Mouse (Mus musculus) forebrain, postnatal 0 days (tissue): ENCODE measurements around the gene Th. TPM values are rescaled to one million over a fixed set of nuclear protein-coding genes. Genes with fewer than 3 reads are reported as not detected.
A peak's percentile ranks its signal among the peaks of the same experiment; 100 is the strongest.

Experiments used
- ATAC-seq: fragments of 200-750 bp; cut with Nextera tagmentation; 2 replicates; pipeline ENCODE4 v1.8.0; 2017; ENCODE audit warnings: mild to moderate bottlenecking, moderate library complexity
- DNase-seq: peaks from one replicate; pipeline ENCODE4 v3.0.0-alpha.2; 2015
- H3K27ac ChIP-seq: fragments of 300-500 bp; sonication (generic); 2 replicates; pipeline ENCODE4 v1.5.1; 2014; ENCODE audit warnings: low read depth, mild to moderate bottlenecking, antibody characterized with exemption, low read length, moderate library complexity, mixed read lengths
- H3K27me3 ChIP-seq: fragments of 300-500 bp; sonication (generic); 2 replicates; pipeline ENCODE4 v1.6.1; 2014; ENCODE audit warnings: mild to moderate bottlenecking, low read length, mixed read lengths; ENCODE audit not compliant: insufficient read depth
- H3K36me3 ChIP-seq: fragments of 300-500 bp; sonication (generic); 2 replicates; pipeline ENCODE4 v1.6.1; 2014; ENCODE audit warnings: mild to moderate bottlenecking, moderate library complexity; ENCODE audit not compliant: insufficient read depth
- H3K4me1 ChIP-seq: fragments of 300-500 bp; sonication (generic); 2 replicates; pipeline ENCODE4 v1.6.1; 2014; ENCODE audit warnings: antibody characterized with exemption; ENCODE audit not compliant: insufficient read depth
- H3K4me2 ChIP-seq: fragments of 300-500 bp; sonication (generic); 2 replicates; pipeline ENCODE4 v1.6.1; 2014; ENCODE audit warnings: low read depth, mild to moderate bottlenecking, moderate library complexity
- H3K4me3 ChIP-seq: fragments of 300-500 bp; sonication (generic); 2 replicates; pipeline ENCODE4 v1.5.1; 2014; ENCODE audit warnings: low read depth, low read length, mixed read lengths
- H3K9ac ChIP-seq: fragments of 300-500 bp; sonication (generic); 2 replicates; pipeline ENCODE4 v1.6.1; 2014; ENCODE audit warnings: mild to moderate bottlenecking
- H3K9me3 ChIP-seq: fragments of 300-500 bp; sonication (generic); 2 replicates; pipeline ENCODE4 v1.6.1; 2016; ENCODE audit warnings: low read length
- CTCF ChIP-seq: sonication (generic); IDR thresholded peaks from 2 replicates; pipeline ENCODE4 v1.5.1; 2016; ENCODE audit warnings: antibody characterized with exemption, control low read depth, low read depth
- WGBS: fragments of 180-500 bp; shearing (Covaris S2); extraction: QIAGEN DNeasy Blood & Tissue Kit; methylation state at CpG from one replicate; pipeline ENCODE4 v1.1.7; 2014; 5-methylcytosine and 5-hydroxymethylcytosine counted together
- polyA plus RNA-seq: library from polyadenylated mRNA; unstranded; fragments of >200 nt; fragmentation: Nextera tagmentation; extraction: Ambion mirVana; gene quantifications from 2 replicates; pipeline ENCODE4 v1.2.1, GENCODE M21; 2015
- total RNA-seq: library from RNA; depleted of rRNA; stranded (reverse); fragments of >200 nt; gene quantifications from 2 replicates; pipeline ENCODE4 v1.2.3, GENCODE M21; 2014; rRNA removed

Th gene
- total RNA-seq (7.9 and 15.6 TPM in 2 replicates), polyA plus RNA-seq (7.9 and 8.9 TPM in 2 replicates)

- H3K4me2 ChIP-seq: no peak within 1 kb of the TSS
- H3K4me1 ChIP-seq: no peaks in the 10 kb centered on the region
- H3K36me3 ChIP-seq: no peaks in the 10 kb centered on the region
- no peak within 1 kb of the TSS for H3K9ac ChIP-seq
- no peak for TF ChIP-seq CTCF
- no peaks in the 10 kb centered on the region for H3K9me3 ChIP-seq
- no peak within 1 kb of the TSS for H3K4me3 ChIP-seq
- ATAC-seq (no peak), DNase-seq (no peak)
- H3K27me3 ChIP-seq: no peaks in the 10 kb centered on the region
- WGBS: 84% methylated on average over 3 of the region's 3 CpGs
- H3K27ac ChIP-seq: no peak within 1 kb of the TSS
Measured at GRCm38 (mm10) chr7:142931028-142931427, at the start of gene Th. TSS of gene Th (minus strand) at chr7:142931128.

GRCm38 (mm10) chr7:142968809-142969511 is 38.0 kb upstream of the Th start, which contains the start of gene Ascl2:
TSS of gene Ascl2 (minus strand) at chr7:142969264.
- H3K27ac ChIP-seq: no peak within 1 kb of the TSS
- peaks cover 53% of the 10 kb centered on the region for H3K27me3 ChIP-seq
- 1% methylated on average over 49 of the region's 51 CpGs for WGBS
- H3K36me3 ChIP-seq: no peaks in the 10 kb centered on the region
- DNase-seq: peak; percentile 33
- H3K4me2 ChIP-seq: peak within 1 kb of the TSS; percentile 92
- H3K9me3 ChIP-seq: no peaks in the 10 kb centered on the region
- no peak for TF ChIP-seq CTCF
- H3K4me3 ChIP-seq: peak within 1 kb of the TSS; percentile 42
- H3K9ac ChIP-seq: peak within 1 kb of the TSS; percentile 37
- ATAC-seq: peak; percentile 42
- no peaks in the 10 kb centered on the region for H3K4me1 ChIP-seq

- Histone ChIP-seq H3K9ac (peak overlapping the region; percentile 37), H3K36me3 (no peaks in the 10 kb centered on the region), H3K4me2 (peak overlapping the region; percentile 92), H3K4me3 (peak overlapping the region; percentile 42), H3K27ac (no peak overlapping the region), H3K4me1 (no peaks in the 10 kb centered on the region), H3K27me3 (peaks cover 53% of the 10 kb centered on the region), H3K9me3 (no peaks in the 10 kb centered on the region)
- TF ChIP-seq CTCF: peak; percentile 62
- WGBS: under 1% methylated on average over 90 of the region's 90 CpGs
- peak; percentile 82 for DNase-seq
- peak; percentile 94 for ATAC-seq
Measured at GRCm38 (mm10) chr7:142967884-142968808, 37.2 kb upstream of the Th start.

- Histone ChIP-seq H3K4me2 (peak overlapping the region; percentile 92), H3K9me3 (no peaks in the 10 kb centered on the region), H3K27ac (no peak overlapping the region), H3K9ac (peak overlapping the region; percentile 37), H3K27me3 (peaks cover 53% of the 10 kb centered on the region), H3K4me1 (no peaks in the 10 kb centered on the region), H3K4me3 (peak overlapping the region; percentile 42), H3K36me3 (no peaks in the 10 kb centered on the region)
- ATAC-seq: no peak
- DNase-seq: no peak
- TF ChIP-seq CTCF: no peak
- 0% methylated on average over 36 of the region's 36 CpGs for WGBS
Measured at GRCm38 (mm10) chr7:142967414-142967883, 36.5 kb upstream of the Th start.

- ATAC-seq: no peak
- Histone ChIP-seq H3K4me2 (no peak overlapping the region), H3K9ac (no peak overlapping the region), H3K9me3 (no peaks in the 10 kb centered on the region), H3K4me1 (no peaks in the 10 kb centered on the region), H3K27me3 (no peaks in the 10 kb centered on the region; the same call in 1 of the 2 replicates), H3K4me3 (no peak overlapping the region), H3K36me3 (no peaks in the 10 kb centered on the region), H3K27ac (no peak overlapping the region)
- TF ChIP-seq CTCF: no peak
- WGBS: 67% methylated on average over 4 of the region's 4 CpGs
- DNase-seq: no peak
Measured at GRCm38 (mm10) chr7:142959752-142960151, 28.8 kb upstream of the Th start.

- H3K4me1 ChIP-seq: no peaks in the 10 kb centered on the region
- H3K4me3 ChIP-seq: no peak overlapping the region
- H3K36me3 ChIP-seq: no peaks in the 10 kb centered on the region
- no peak for DNase-seq
- no peak overlapping the region for H3K9ac ChIP-seq
- 97% methylated on average over 1 of the region's 1 CpGs for WGBS
- H3K4me2 ChIP-seq: no peak overlapping the region
- ATAC-seq: no peak
- H3K27ac ChIP-seq: no peak overlapping the region
- H3K27me3 ChIP-seq: no peaks in the 10 kb centered on the region; the same call in 1 of the 2 replicates
- no peak for TF ChIP-seq CTCF
- H3K9me3 ChIP-seq: no peaks in the 10 kb centered on the region
Measured at GRCm38 (mm10) chr7:142958817-142959216, 27.9 kb upstream of the Th start.
